Mouse (Mus musculus) MEL (cell line): ENCODE results near the gene Gm45194. TPM values are rescaled to one million over a fixed set of nuclear protein-coding genes. Genes with fewer than 3 reads are reported as not detected.

Experiments used
- DNase-seq: peaks from one replicate; pipeline ENCODE4 v3.0.0; 2011; ENCODE audit warnings: low read depth, low spot score
- H3K27ac ChIP-seq: 2 replicates; pipeline ENCODE4 v1.5.1; 2012; ENCODE audit warnings: low read depth, mild to moderate bottlenecking, control low read depth, low read length, moderate library complexity; ENCODE audit not compliant: control insufficient read depth
- H3K27me3 ChIP-seq, 2 experiments: fragments of 150-350 bp in 1 of 2; sonication (generic) in 1 of 2; 2 replicates each; pipeline ENCODE4 v1.6.1; 2012; ENCODE audit warnings: low read length in 2 of 2, mild to moderate bottlenecking in 2 of 2, improper control_type of control experiment in 1 of 2, moderate library complexity in 1 of 2; ENCODE audit not compliant: insufficient read depth in 2 of 2, control insufficient read depth in 1 of 2
- H3K36me3 ChIP-seq, 2 experiments: 2 replicates each; pipeline ENCODE4 v1.6.1; 2012 to 2014; ENCODE audit warnings: low read length in 2 of 2, improper control_type of control experiment in 1 of 2, inconsistent platforms in 1 of 2, mild to moderate bottlenecking in 1 of 2; ENCODE audit not compliant: insufficient read depth in 2 of 2, control insufficient read depth in 1 of 2
- H3K4me1 ChIP-seq, 2 experiments: fragments of 150-350 bp in 1 of 2; sonication (generic) in 1 of 2; 2 replicates each; pipeline ENCODE4 v1.6.1; 2012; ENCODE audit warnings: low read length in 2 of 2, improper control_type of control experiment in 1 of 2, mild to moderate bottlenecking in 1 of 2; ENCODE audit not compliant: insufficient read depth in 2 of 2, control insufficient read depth in 1 of 2
- H3K4me3 ChIP-seq, 2 experiments: fragments of 150-350 bp in 1 of 2; sonication (generic) in 1 of 2; 2 replicates each; pipeline ENCODE4 v1.5.1; 2012; ENCODE audit warnings: low read depth in 2 of 2, low read length in 2 of 2, mild to moderate bottlenecking in 2 of 2, moderate library complexity in 2 of 2, control low read depth in 1 of 2, improper control_type of control experiment in 1 of 2; ENCODE audit not compliant: control insufficient read depth in 1 of 2, insufficient read depth in 1 of 2
- H3K79me2 ChIP-seq: 2 replicates; pipeline ENCODE4 v1.6.1; 2012; ENCODE audit warnings: mild to moderate bottlenecking, low read length, moderate library complexity; ENCODE audit not compliant: control insufficient read depth, poor library complexity, insufficient read depth
- H3K9ac ChIP-seq: 2 replicates; pipeline ENCODE4 v1.6.1; 2012; ENCODE audit warnings: low read depth, mild to moderate bottlenecking, control low read depth, low read length, moderate library complexity; ENCODE audit not compliant: control insufficient read depth, poor library complexity, severe bottlenecking
- H3K9me3 ChIP-seq: fragments of 150-350 bp; sonication (generic); replicated peaks from 2 replicates; pipeline ENCODE4 v1.6.1; 2012; ENCODE audit warnings: mild to moderate bottlenecking, low read length, improper control_type of control experiment, moderate library complexity; ENCODE audit not compliant: insufficient read depth
- BHLHE40 ChIP-seq: IDR thresholded peaks from 2 replicates; pipeline ENCODE4 v1.6.1; 2012; ENCODE audit warnings: low read depth, mild to moderate bottlenecking, inconsistent platforms, low read length, improper control_type of control experiment, borderline replicate concordance
- CHD2 ChIP-seq: IDR thresholded peaks from 2 replicates; pipeline ENCODE4 v1.6.1; 2011; ENCODE audit warnings: low read length, improper control_type of control experiment
- CTCF ChIP-seq, 3 experiments: IDR thresholded peaks in 2 of 3; conservative IDR thresholded peaks in 1 of 3; 2 replicates each; pipeline ENCODE4 v1.5.1; 2011 to 2012; ENCODE audit warnings: low read length in 3 of 3, low read depth in 2 of 3, mild to moderate bottlenecking in 2 of 3, improper control_type of control experiment in 1 of 3, inconsistent platforms in 1 of 3, mixed read lengths in 1 of 3, moderate library complexity in 1 of 3; ENCODE audit not compliant: control insufficient read depth in 1 of 3, insufficient read depth in 1 of 3, poor library complexity in 1 of 3, severe bottlenecking in 1 of 3
- E2F4 ChIP-seq: IDR thresholded peaks from 2 replicates; pipeline ENCODE4 v1.6.1; 2011; ENCODE audit warnings: low read depth, low read length, improper control_type of control experiment, borderline replicate concordance
- ELF1 ChIP-seq: IDR thresholded peaks from 2 replicates; pipeline ENCODE4 v1.6.1; 2014; ENCODE audit warnings: low read depth, mild to moderate bottlenecking, inconsistent platforms, low read length, improper control_type of control experiment, moderate library complexity
- EP300 ChIP-seq, 2 experiments: IDR thresholded peaks; 2 replicates each; pipeline ENCODE4 v1.6.1; 2011; ENCODE audit warnings: improper control_type of control experiment in 2 of 2, low read length in 2 of 2, low read depth in 1 of 2, mild to moderate bottlenecking in 1 of 2
- ETS1 ChIP-seq: IDR thresholded peaks from 2 replicates; pipeline ENCODE4 v1.6.1; 2012; ENCODE audit warnings: low read depth, mild to moderate bottlenecking, inconsistent platforms, low read length, improper control_type of control experiment, moderate library complexity
- JUND ChIP-seq: IDR thresholded peaks from 2 replicates; pipeline ENCODE4 v1.6.1; 2011; ENCODE audit warnings: low read depth, mild to moderate bottlenecking, improper control_type of control experiment, low read length
- KAT2A ChIP-seq: conservative IDR thresholded peaks from 2 replicates; pipeline ENCODE4 v1.6.1; 2012; ENCODE audit warnings: low read depth, low read length, improper control_type of control experiment, inconsistent platforms
- MAFK ChIP-seq: IDR thresholded peaks from 2 replicates; pipeline ENCODE4 v1.6.1; 2011; ENCODE audit warnings: low read depth, mild to moderate bottlenecking, low read length, improper control_type of control experiment, borderline replicate concordance
- MEF2A ChIP-seq: IDR thresholded peaks from 2 replicates; pipeline ENCODE4 v1.6.1; 2014; ENCODE audit warnings: low read depth, mild to moderate bottlenecking, inconsistent platforms, low read length, improper control_type of control experiment; ENCODE audit not compliant: poor library complexity, insufficient replicate concordance, severe bottlenecking; ENCODE audit errors: extremely low read depth
- NELFE ChIP-seq: IDR thresholded peaks from 2 replicates; pipeline ENCODE4 v1.6.1; 2011; ENCODE audit warnings: low read depth, low read length, improper control_type of control experiment
- NRF1 ChIP-seq: IDR thresholded peaks from 2 replicates; pipeline ENCODE4 v1.6.1; 2014; ENCODE audit warnings: low read depth, mild to moderate bottlenecking, inconsistent platforms, low read length, improper control_type of control experiment, moderate library complexity; ENCODE audit not compliant: poor library complexity, insufficient read depth, severe bottlenecking
- POLR2A ChIP-seq, 2 experiments: IDR thresholded peaks; 2 replicates each; pipeline ENCODE4 v1.6.1; 2011 to 2012; ENCODE audit warnings: low read length in 2 of 2, mild to moderate bottlenecking in 2 of 2, control low read depth in 1 of 2, improper control_type of control experiment in 1 of 2, low read depth in 1 of 2, moderate library complexity in 1 of 2; ENCODE audit not compliant: control insufficient read depth in 1 of 2, insufficient read depth in 1 of 2, poor library complexity in 1 of 2
- POLR2AphosphoS2 ChIP-seq: IDR thresholded peaks from 2 replicates; pipeline ENCODE4 v1.6.1; 2011; ENCODE audit warnings: low read length, improper control_type of control experiment
- SIN3A ChIP-seq: IDR thresholded peaks from 2 replicates; pipeline ENCODE4 v1.6.1; 2012; ENCODE audit warnings: low read length, improper control_type of control experiment, inconsistent platforms
- SMC3 ChIP-seq: IDR thresholded peaks from 2 replicates; pipeline ENCODE4 v1.6.1; 2011; ENCODE audit warnings: low read depth, low read length, improper control_type of control experiment
- USF1 ChIP-seq: IDR thresholded peaks from 2 replicates; pipeline ENCODE4 v1.6.1; 2014; ENCODE audit warnings: low read depth, mild to moderate bottlenecking, inconsistent platforms, low read length, improper control_type of control experiment, moderate library complexity
- ZKSCAN1 ChIP-seq: IDR thresholded peaks from 2 replicates; pipeline ENCODE4 v1.6.1; 2012; ENCODE audit warnings: low read depth, mild to moderate bottlenecking, inconsistent platforms, low read length, improper control_type of control experiment, moderate library complexity
- ZMIZ1 ChIP-seq: IDR thresholded peaks from 2 replicates; pipeline ENCODE4 v1.6.1; 2012; ENCODE audit warnings: low read depth, mild to moderate bottlenecking, inconsistent platforms, low read length, improper control_type of control experiment, moderate library complexity
- polyA plus RNA-seq, 2 experiments: library from polyadenylated mRNA; stranded (reverse) in 1 of 2; unstranded in 1 of 2; fragments of >175 nt in 1 of 2; fragments of >200 nt in 1 of 2; gene quantifications; 2 replicates each; pipeline versions ENCODE4 v1.2.1 to v1.2.4; 2012; ENCODE audit warnings: low replicate concordance in 2 of 2, low read depth in 1 of 2; ENCODE audit not compliant: insufficient read length in 2 of 2, insufficient read depth in 1 of 2, missing spikeins in 1 of 2
- total RNA-seq: library from RNA; depleted of rRNA; stranded (reverse); fragments of 300-350 nt; gene quantifications from 2 replicates; pipeline ENCODE4 v1.2.3, GENCODE M21; 2012

Gene Gm45194
- total and polyA plus RNA-seq, 3 experiments, result not detected

DNA sequence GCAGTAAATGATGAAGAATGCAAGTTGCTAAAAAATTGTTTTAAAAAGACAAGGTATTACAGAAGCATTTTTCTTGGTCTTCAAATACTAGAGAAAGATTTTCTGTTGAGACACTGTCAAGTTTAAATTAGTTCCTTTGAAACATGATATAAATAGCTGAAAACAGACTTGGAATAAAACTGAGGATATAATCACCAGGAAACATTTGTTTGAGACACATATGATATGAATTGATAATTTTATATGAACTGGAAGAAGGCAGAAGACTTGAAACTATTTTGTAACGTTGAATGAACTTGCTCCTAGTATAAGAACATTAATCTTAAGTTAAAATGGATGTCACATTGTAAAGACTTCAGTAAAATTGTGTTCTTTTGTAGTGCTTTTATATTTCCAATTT is 108.5 kb downstream of the Gm45194 start (continued):
- TF ChIP-seq E2F4, result no peak

DNA sequence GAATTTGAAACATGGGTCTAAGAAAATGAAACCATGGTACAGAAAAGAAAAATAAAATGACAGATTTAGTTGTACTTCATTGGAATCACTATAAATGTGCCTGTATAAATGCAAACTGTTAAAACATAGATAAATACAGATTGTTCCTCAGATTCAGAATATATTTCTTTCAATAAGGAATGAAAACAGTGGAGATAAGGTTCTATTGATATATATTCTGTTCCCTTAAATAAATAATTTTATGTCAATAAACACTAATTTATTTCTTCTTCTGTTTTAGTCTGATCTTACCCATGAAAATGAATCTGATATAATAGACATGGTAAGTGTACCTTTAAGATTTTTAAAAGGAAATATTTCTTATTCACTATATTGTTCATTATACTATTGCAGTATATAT is 119.5 kb downstream of the Gm45194 start, which contains the start of gene Tex16:
Gene Tex16, plus strand, starts transcription at position 301 of the 400 bp plus-strand sequence.
- TF ChIP-seq USF1 (no peak), NELFE (no peak), EP300 (IDR thresholded peaks at IDR 0.05; ENCODE audit: low read depth in 1 of 2, low read length in 2 of 2) (no peak), POLR2AphosphoS2 (no peak), MEF2A (no peak), CHD2 (no peak), ELF1 (no peak), ZKSCAN1 (no peak), BHLHE40 (no peak), E2F4 (no peak), CTCF (IDR thresholded peaks at IDR 0.05 in 2 of 3, conservative IDR thresholded peaks at IDR 0.05 in 1 of 3; ENCODE audit: control insufficient read depth in 1 of 3, insufficient read depth in 1 of 3, low read depth in 2 of 3, low read length in 3 of 3, poor library complexity in 1 of 3, severe bottlenecking in 1 of 3) (no peak), JUND (no peak), ZMIZ1 (no peak), SIN3A (no peak), ETS1 (no peak)
- DNase-seq, result no peak
- H3K27me3 ChIP-seq, result no peaks in the 10 kb centered on the region
- no peaks in the 10 kb centered on the region for H3K9me3 ChIP-seq
- H3K79me2 ChIP-seq, result no peaks in the 10 kb centered on the region
- H3K4me3 ChIP-seq, result no peak within 1 kb of the TSS
- H3K4me1 ChIP-seq, result no peaks in the 10 kb centered on the region
- no peak within 1 kb of the TSS for H3K9ac ChIP-seq
- H3K36me3 ChIP-seq, result no peaks in the 10 kb centered on the region
- H3K27ac ChIP-seq, result no peak within 1 kb of the TSS

DNA sequence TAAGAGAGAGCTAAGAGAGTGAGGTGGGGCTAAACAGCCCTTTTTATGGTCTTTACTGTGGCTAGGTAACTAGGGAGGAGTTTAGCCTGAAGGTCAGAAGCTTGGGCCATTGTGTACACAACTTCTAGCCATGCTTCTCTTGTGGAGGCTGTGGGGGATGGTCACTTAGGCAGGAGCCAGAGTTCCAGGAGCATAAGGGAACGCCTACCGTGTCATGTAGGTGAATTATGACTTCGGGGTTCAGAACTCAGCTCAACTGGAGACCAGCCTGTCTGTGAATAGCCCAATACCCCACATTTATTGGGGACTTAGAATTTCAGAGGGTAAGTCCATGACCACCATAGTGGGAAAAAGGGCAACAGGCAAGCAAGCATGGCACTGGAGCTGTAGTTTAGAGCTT is 347.6 kb downstream of the Gm45194 start, which contains the start of gene 4933403O08Rik:
Gene 4933403O08Rik, plus strand, starts transcription at position 301 of the 400 bp plus-strand sequence.
- no peaks in the 10 kb centered on the region for H3K9me3 ChIP-seq
- no peaks in the 10 kb centered on the region for H3K4me1 ChIP-seq
- no peak within 1 kb of the TSS for H3K27ac ChIP-seq
- H3K79me2 ChIP-seq, result no peaks in the 10 kb centered on the region
- H3K9ac ChIP-seq, result no peak within 1 kb of the TSS
- no peak within 1 kb of the TSS for H3K4me3 ChIP-seq
- no peak for DNase-seq
- no peak for TF ChIP-seq SMC3
- TF ChIP-seq MEF2A, result no peak
- no peak for TF ChIP-seq POLR2A (IDR thresholded peaks at IDR 0.05; ENCODE audit: control insufficient read depth in 1 of 2, insufficient read depth in 1 of 2, low read depth in 1 of 2, low read length in 2 of 2, poor library complexity in 1 of 2)
- TF ChIP-seq NRF1, result no peak
- TF ChIP-seq MAFK, result no peak
- no peak for TF ChIP-seq CTCF (IDR thresholded peaks at IDR 0.05 in 2 of 3, conservative IDR thresholded peaks at IDR 0.05 in 1 of 3; ENCODE audit: control insufficient read depth in 1 of 3, insufficient read depth in 1 of 3, low read depth in 2 of 3, low read length in 3 of 3, poor library complexity in 1 of 3, severe bottlenecking in 1 of 3)
- TF ChIP-seq KAT2A, result no peak
- TF ChIP-seq, all 39 proteins: peak for 0
- Histone ChIP-seq H3K27me3 (no peaks in the 10 kb centered on the region), H3K36me3 (peaks cover 0 to 6% of the 10 kb centered on the region in 2 experiments; a peak in 2 of 4 replicates)
